Mouse (Mus musculus) mature B cell (primary cell): ENCODE measurements around the gene Pced1b.
"Not testable (repeated sequence)": the region's sequence is repeated elsewhere in the genome, so short reads cannot be mapped to it uniquely, and the experiment has no call there.

Experiments
- in situ Hi-C: fragments of 300-500 bp; cut with MboI; formaldehyde crosslinking; loops from 2 replicates; pipeline ENCODE4 v1.14.3; 2019

Pced1b gene

GRCm38 (mm10) chr15:97246911-97247790 is at the start of gene Pced1b, which contains the start of gene Amigo2:
Pced1b (plus strand) TSS chr15:97247107.
Amigo2 (minus strand) TSS chr15:97247287.
- in situ Hi-C loops: no loop called here

- in situ Hi-C loops: no loop called here
Measured at GRCm38 (mm10) chr15:97204889-97205288, 42.0 kb upstream of the Pced1b start.

- in situ Hi-C loops: no loop called here
Measured at GRCm38 (mm10) chr15:97205776-97206175, 41.1 kb upstream of the Pced1b start.

- in situ Hi-C loops: no loop called here
Measured at GRCm38 (mm10) chr15:97206506-97206905, 40.4 kb upstream of the Pced1b start.

- in situ Hi-C loops: not testable (repeated sequence)
Measured at GRCm38 (mm10) chr15:97209754-97210153, 37.2 kb upstream of the Pced1b start.

GRCm38 (mm10) chr15:97212501-97213477 is 34.1 kb upstream of the Pced1b start:
- in situ Hi-C loops: no loop called here

- in situ Hi-C loops: no loop called here
Measured at GRCm38 (mm10) chr15:97216843-97217242, 30.1 kb upstream of the Pced1b start.

- in situ Hi-C loops: no loop called here
Measured at GRCm38 (mm10) chr15:97223431-97223830, 23.5 kb upstream of the Pced1b start.

GRCm38 (mm10) chr15:97224003-97224402 is 22.9 kb upstream of the Pced1b start:
- in situ Hi-C loops: no loop called here

- in situ Hi-C loops: no loop called here
Measured at GRCm38 (mm10) chr15:97229494-97230077, 17.3 kb upstream of the Pced1b start.

- in situ Hi-C loops: no loop called here
Measured at GRCm38 (mm10) chr15:97234076-97234475, 12.8 kb upstream of the Pced1b start.

- in situ Hi-C loops: no loop called here
Measured at GRCm38 (mm10) chr15:97235183-97235582, 11.7 kb upstream of the Pced1b start.

GRCm38 (mm10) chr15:97236943-97237342 is 10.0 kb upstream of the Pced1b start:
- in situ Hi-C loops: no loop called here

GRCm38 (mm10) chr15:97245392-97245791 is 1.5 kb upstream of the Pced1b start:
- in situ Hi-C loops: no loop called here

- in situ Hi-C loops: no loop called here
Measured at GRCm38 (mm10) chr15:97246256-97246655, 651 bp upstream of the Pced1b start.

- in situ Hi-C loops: no loop called here
Measured at GRCm38 (mm10) chr15:97247791-97248161, 869 bp downstream of the Pced1b start.

- in situ Hi-C loops: no loop called here
Measured at GRCm38 (mm10) chr15:97248296-97248695, 1.4 kb downstream of the Pced1b start.

GRCm38 (mm10) chr15:97249322-97249721 is 2.4 kb downstream of the Pced1b start:
- in situ Hi-C loops: no loop called here

- in situ Hi-C loops: no loop called here
Measured at GRCm38 (mm10) chr15:97252493-97253034, 5.7 kb downstream of the Pced1b start.

GRCm38 (mm10) chr15:97254375-97254774 is 7.5 kb downstream of the Pced1b start:
- in situ Hi-C loops: no loop called here

GRCm38 (mm10) chr15:97255800-97256199 is 8.9 kb downstream of the Pced1b start:
- in situ Hi-C loops: no loop called here

- in situ Hi-C loops: no loop called here
Measured at GRCm38 (mm10) chr15:97256411-97256810, 9.5 kb downstream of the Pced1b start.
